Mouse (Mus musculus) embryonic fibroblast, embryonic 13.5 days (primary cell): ENCODE measurements at regions not wholly inside any gene's neighbourhood (a gene's known extent, or its start where the extent isn't known, plus 50 kb on each side); places are given as distances from the start of the nearest gene placed in this dataset.

Source experiments
- CTCF ChIP-seq: IDR thresholded peaks from 2 replicates; pipeline ENCODE4 v1.5.1; 2011; ENCODE audit warnings: mild to moderate bottlenecking, control low read depth, low read length, moderate library complexity, borderline replicate concordance; ENCODE audit not compliant: insufficient read depth
- POLR2A ChIP-seq: IDR thresholded peaks from 2 replicates; pipeline ENCODE4 v1.6.1; 2011; ENCODE audit warnings: low read depth, mild to moderate bottlenecking, control low read depth, low read length, moderate library complexity

GRCm38 (mm10) chr8:34315233-34315632 lies 203.7 kb upstream of the Gm10131 start:
- TF ChIP-seq CTCF: no peak
- TF ChIP-seq POLR2A: no peak
